Mouse (Mus musculus) gastrocnemius, adult 8-10 months (tissue): ENCODE measurements around the gene Uba5. TPM values are rescaled to one million over a fixed set of nuclear protein-coding genes. Genes with fewer than 3 reads are reported as not detected.

Experiments
- DNase-seq, 2 experiments: peaks; one replicate each; pipeline ENCODE4 v3.0.0; 2022; ENCODE audit warnings: low spot score in 2 of 2
- total RNA-seq, 4 experiments: library from RNA; stranded (reverse); gene quantifications; 2 replicates each; pipeline ENCODE4 v1.2.4; 2022

Gene Uba5
- total RNA-seq, result 10 to 100 TPM; 11.0 to 14.9 (median 12.4) TPM

DNA sequence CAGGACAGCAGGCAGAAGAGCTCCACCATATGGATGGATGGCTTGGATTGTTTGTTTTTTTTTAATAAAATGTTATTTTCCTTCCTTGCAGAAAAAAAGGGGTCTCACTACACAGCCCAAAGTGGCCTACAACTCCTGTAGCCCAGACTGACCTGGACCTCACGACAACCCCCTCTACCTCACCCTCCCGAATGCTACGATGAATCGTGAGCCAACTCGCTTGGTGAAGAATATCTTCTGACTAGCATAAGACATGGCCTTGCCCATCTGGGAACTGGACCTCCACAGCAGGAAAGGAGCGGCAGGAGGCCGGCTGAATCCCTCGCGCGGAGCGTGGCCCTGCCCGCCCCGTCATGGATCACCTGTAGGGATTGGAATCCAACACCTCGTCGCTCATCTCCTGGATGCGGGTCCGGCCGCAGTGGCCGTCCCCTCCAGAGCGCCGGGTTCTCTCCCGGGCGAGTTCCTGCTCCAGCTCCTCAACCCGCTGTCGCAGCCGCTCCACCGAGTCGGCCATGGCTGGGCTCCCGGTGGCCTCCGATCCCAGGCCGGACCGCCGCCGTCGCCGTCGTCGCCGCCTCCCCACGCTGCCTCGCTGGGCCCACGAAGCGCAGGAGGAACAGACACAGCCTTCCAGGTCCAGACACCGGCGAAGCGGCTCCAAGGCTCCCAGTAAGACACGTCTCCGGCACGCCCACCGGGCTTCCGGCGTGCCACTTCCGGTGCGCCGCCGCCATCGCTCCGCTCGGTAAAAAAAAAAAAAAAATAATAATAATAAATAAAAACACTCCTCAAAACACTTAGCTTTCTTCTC lies at the start of gene Uba5:
Gene Uba5 (minus strand): TSS at position 705 of the 814 bp plus-strand sequence.
- peak in 1 of 2 experiments; percentile 54 for DNase-seq

GRCm38 (mm10) chr9:104109151-104109550 lies 46.2 kb upstream of the Uba5 start:
- no peak for DNase-seq

DNA sequence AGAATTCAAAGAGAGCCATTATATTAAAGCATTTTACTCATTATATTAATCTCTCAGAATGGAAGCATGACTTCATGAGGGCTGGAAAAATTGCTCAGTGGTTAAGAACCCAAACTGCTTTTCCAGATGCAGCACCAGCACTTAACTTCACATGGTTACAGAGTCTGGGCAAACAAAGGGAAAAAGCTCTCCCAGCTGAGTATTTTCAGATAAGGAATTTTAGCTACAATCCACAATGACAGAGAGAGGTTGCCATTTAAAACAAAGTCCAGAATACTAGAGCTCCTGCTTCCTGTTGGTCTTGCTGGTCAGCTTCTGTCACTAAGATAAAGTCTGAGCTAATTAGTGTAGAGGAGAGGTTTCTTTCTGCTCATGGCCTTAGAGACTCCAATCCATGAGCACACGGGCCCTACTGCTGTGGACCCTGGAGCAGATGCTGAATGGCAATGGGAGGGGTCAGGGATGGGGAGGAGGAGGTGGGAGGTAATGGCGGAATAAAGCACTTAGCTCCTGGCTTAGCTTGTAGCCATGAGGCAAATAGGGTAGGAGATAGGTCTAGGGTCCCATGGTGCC lies 45.7 kb upstream of the Uba5 start:
- no peak for DNase-seq

- DNase-seq, result no peak
Measured at GRCm38 (mm10) chr9:104107482-104107881, 44.5 kb upstream of the Uba5 start.

- no peak for DNase-seq
Measured at GRCm38 (mm10) chr9:104106930-104107329, 44.0 kb upstream of the Uba5 start.

DNA sequence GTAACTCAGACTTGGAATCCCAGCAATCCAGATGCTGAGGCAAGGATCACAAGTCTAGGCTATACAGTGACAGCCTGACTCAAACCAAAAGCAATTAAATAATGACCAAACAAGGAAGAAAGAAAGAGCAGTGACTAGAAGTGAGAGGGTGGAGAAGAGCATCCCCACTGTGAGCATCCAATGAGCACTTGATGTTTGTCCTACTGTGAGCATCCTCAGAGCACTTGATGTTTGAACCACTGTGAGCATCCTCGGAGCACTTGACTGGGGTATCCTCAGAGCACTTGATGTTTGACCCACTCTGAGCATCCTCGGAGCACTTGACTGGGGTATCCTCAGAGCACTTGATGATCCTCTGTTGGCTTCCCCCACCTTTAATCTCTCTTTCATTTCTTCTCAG lies 42.1 kb upstream of the Uba5 start:
- DNase-seq, result no peak

- DNase-seq, result no peak
Measured at GRCm38 (mm10) chr9:104102901-104103300, 40.0 kb upstream of the Uba5 start.

GRCm38 (mm10) chr9:104102301-104102700 lies 39.4 kb upstream of the Uba5 start:
- no peak for DNase-seq

- DNase-seq, result no peak
Measured at GRCm38 (mm10) chr9:104101458-104101857, 38.5 kb upstream of the Uba5 start.

GRCm38 (mm10) chr9:104100822-104101221 lies 37.9 kb upstream of the Uba5 start:
- no peak for DNase-seq

- no peak for DNase-seq
Measured at GRCm38 (mm10) chr9:104099060-104099459, 36.1 kb upstream of the Uba5 start.

DNA sequence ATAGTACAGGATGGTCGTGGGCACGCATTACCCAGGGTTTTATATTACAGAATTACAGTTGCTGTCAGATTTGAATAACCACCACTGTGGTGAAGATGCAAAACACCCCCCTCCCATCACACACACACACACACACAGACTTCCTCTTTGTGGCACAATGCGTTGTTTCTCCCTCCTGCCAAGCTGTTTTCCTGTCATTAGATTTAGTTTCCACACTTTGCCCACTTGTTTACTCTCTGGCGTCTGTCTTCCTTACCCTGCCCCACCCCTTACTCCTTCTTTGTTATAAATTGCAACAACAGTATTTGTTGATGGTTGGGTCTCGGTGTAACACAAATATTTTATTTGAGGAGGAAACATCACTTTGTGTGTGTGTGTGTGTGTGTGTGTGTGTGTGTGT lies 35.3 kb upstream of the Uba5 start:
- no peak for DNase-seq

DNA sequence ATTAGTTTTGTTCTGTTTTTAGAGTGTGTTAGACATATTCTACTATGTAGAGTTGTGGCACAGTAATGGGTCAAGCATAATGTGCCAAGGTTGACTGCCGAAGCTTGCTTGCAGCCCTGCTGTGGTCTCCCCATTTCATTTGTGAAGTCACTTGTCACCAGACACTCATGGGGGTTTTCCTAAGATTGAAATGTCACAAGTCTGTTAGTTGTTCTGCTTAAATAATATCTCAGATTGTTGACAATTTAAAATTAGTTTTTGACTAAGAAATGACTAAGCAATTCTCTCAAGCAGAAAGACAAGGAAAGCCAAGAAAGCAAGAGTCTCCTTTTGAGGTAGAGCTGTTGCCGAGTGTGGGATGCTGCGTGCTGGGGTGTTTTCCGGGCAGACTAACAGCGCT lies 30.0 kb upstream of the Uba5 start:
- no peak for DNase-seq

DNA sequence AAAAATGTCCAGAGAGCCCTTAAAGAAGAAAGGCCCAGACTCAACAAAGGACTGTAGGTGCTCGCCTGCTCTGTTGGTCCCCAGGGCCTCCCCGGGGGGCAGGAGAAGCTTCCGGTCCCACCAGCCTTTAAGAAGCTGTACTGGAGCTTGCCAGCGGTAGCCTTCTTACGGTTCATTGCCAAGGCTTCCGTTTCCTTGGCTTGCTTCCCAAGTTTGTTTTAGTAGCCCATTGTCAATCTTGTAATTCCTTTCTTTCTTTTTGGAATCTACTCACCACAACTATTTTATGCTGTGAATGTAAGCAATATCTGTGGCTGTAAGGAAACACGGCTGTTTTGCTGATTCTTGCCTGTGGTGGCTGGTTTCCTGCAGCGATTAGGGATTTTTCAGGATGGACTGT lies 25.6 kb upstream of the Uba5 start:
- no peak for DNase-seq

- DNase-seq, result no peak
Measured at GRCm38 (mm10) chr9:104085730-104086429, 22.9 kb upstream of the Uba5 start.

DNA sequence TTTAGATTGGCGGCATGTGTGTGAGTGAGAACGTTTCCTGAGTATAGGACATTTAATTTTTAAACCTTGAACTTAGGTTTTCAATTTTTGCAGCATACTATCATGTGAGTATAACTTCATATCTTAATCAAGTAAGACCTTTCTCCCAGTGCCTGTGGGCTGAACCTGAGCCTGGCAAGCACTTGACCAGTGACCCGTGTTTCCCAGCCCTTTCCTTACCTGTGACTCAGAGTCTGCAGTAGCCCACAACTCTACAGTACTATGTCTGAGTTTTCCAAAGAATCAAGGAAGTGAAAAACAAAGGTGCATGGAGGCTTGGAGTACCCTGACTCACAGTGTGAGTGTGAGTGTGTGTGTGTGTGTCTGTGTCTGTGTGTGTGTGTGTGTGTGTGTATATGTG lies 17.1 kb upstream of the Uba5 start:
- no peak for DNase-seq

GRCm38 (mm10) chr9:104079379-104079778 lies 16.4 kb upstream of the Uba5 start:
- DNase-seq, result no peak

GRCm38 (mm10) chr9:104078780-104079179 lies 15.8 kb upstream of the Uba5 start:
- no peak for DNase-seq

GRCm38 (mm10) chr9:104075808-104076207 lies 12.9 kb upstream of the Uba5 start:
- no peak for DNase-seq

- no peak for DNase-seq
Measured at GRCm38 (mm10) chr9:104070863-104071604, 8.1 kb upstream of the Uba5 start.

GRCm38 (mm10) chr9:104070241-104070640 lies 7.3 kb upstream of the Uba5 start:
- DNase-seq, result no peak

GRCm38 (mm10) chr9:104064571-104064970 lies 1.6 kb upstream of the Uba5 start:
- DNase-seq, result no peak
